Mouse (Mus musculus) myocyte (in vitro differentiated cells): ENCODE results near the gene Hist2h2be.
"Not testable (repeated sequence)": the region's sequence is repeated elsewhere in the genome, so short reads cannot be mapped to it uniquely, and the experiment has no call there.

Experiments
- E2F4 ChIP-seq: IDR thresholded peaks from one replicate; pipeline ENCODE4 v1.6.1; 2011; ENCODE audit warnings: mild to moderate bottlenecking, control low read depth, moderate library complexity; ENCODE audit not compliant: insufficient read depth
- MAX ChIP-seq: IDR thresholded peaks from one replicate; pipeline ENCODE4 v1.6.1; 2011; ENCODE audit warnings: low read depth, mild to moderate bottlenecking, control low read depth
- POLR2A ChIP-seq: IDR thresholded peaks from one replicate; pipeline ENCODE4 v1.6.1; 2011; ENCODE audit warnings: low read depth, mild to moderate bottlenecking, control low read depth, moderate library complexity; ENCODE audit not compliant: insufficient read length
- TCF12 ChIP-seq: IDR thresholded peaks from one replicate; pipeline ENCODE4 v1.6.1; 2011; ENCODE audit warnings: mild to moderate bottlenecking, control low read depth; ENCODE audit not compliant: poor library complexity, insufficient read depth, severe bottlenecking
- USF1 ChIP-seq: IDR thresholded peaks from one replicate; pipeline ENCODE4 v1.6.1; 2011; ENCODE audit warnings: low read depth, mild to moderate bottlenecking, control low read depth, moderate library complexity

DNA sequence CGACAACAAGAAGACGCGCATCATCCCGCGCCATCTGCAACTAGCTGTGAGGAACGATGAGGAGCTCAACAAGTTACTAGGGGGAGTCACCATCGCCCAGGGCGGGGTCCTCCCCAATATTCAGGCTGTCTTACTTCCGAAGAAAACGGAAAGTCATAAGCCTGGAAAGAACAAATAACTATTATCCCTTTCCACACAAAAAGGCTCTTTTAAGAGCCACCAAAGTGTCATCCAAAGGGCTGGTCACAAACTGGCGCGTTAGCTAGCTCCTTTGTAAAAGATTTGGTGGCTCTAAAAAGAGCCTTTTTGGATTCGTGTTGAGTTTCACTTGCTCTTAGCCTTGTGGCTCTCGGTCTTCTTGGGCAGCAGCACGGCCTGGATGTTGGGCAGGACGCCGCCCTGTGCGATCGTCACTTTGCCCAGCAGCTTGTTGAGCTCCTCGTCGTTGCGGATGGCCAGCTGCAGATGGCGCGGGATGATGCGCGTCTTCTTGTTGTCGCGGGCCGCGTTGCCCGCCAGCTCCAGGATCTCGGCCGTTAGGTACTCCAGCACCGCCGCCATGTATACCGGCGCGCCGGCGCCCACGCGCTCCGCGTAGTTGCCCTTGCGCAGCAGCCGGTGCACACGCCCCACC is 671 bp upstream of the Hist2h2be start:
- TF ChIP-seq POLR2A = peak; percentile 83
- not testable (repeated sequence) for TF ChIP-seq TCF12, E2F4, MAX, USF1
